Mouse (Mus musculus): ENCODE measurements at regions not wholly inside any gene's neighbourhood (a gene's known extent, or its start where the extent isn't known, plus 50 kb on each side); places are given as distances from the start of the nearest gene placed in this dataset.

DNA sequence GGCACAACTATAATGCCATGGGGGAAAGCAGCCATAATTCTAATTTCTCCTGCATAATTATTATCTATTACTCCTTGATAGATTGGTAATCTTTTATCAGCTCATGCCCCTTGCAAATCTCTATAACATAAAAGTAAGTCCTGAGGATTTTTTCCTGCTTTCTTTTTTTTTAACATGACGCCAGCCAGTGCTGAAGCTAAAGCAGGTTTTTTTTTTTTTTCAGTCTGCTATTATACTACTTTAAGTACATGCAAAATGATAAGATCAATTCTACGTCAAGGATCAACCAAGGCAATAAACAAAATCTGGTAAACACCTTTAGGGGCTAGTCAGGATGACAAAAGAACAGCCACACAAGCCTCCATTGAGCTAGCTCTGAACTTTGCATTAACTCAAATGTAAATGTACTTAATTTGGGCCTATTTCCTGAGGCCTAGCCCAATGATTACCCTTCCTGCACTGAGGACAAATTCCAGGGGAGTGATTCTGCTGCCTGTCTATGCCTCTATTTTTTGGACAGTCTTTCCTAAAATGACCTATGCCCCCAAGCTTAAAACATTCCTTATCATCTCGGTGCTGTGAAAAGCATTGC is 434.8 kb downstream of the 1810013L24Rik start:
- no peak for DNase-seq

- no peak for DNase-seq
Observed at GRCm38 (mm10) chr16:9267204-9267603, 437.3 kb downstream of the 1810013L24Rik start.

DNA sequence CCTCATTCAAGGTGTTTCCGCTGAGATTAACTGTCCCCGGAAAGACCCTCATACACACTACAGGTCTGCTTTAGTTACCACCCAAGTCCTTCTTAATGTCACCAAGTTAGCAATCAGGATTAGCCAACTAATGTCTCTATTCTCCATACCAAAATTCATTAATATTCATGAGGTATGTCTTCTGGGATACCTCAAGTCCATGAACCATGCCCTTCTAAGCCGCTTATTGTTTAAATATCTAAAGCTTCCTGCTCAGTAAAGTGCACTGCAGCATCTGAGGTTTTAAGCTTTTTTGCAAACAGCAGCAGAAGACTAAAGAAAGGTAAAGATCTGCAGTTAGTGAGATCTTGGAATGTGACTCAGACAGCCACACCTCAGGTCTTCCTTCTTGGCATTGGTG is 440.2 kb downstream of the 1810013L24Rik start:
- no peak for DNase-seq

DNA sequence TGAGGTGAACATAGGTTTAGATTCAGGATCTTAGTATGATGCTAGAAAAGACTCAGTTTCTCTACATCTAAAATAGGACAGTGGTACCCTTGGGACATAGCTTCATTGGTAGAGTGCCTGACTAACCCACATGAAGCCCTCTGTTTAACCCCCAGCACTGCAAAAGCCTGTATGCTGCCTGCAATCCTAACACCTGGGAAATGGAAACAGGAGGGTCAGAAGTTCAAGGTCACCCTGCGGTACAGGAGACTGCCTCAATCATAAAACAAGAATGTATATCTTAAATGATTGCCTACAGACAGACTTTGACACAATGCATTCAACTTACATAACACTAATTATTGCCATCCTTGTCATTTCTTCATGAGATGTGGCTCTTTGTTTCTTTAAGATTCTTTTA is 440.8 kb downstream of the 1810013L24Rik start:
- DNase-seq, result no peak

DNA sequence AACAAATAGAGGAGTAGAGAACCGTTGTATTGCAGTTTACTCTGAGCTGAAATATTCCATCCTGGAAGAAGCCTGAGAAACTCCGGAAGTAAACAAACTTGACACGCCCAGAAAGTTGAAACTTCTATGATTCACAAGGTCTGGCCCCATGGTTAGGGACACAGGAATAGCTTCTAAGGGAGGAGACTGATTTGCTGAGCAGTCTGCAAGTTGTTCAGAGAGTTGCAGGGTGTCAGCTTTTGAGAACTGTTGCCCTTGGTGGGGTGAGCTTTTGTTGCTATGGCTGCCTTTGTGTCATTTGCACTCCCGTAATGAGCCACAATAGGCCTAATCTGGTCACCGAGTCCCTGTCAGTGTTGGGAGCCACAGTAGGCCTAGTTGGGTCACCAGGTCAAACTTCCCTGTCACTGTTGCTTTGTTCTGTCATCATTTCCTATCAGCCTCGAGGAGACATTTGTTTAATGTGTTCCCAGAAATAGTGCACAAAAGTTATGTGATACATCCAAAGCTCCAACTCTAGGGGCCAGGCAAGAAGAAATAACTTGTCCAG is 443.9 kb downstream of the 1810013L24Rik start:
- no peak for DNase-seq

- DNase-seq, result no peak
Observed at GRCm38 (mm10) chr16:9274583-9275100, 444.7 kb downstream of the 1810013L24Rik start.

DNA sequence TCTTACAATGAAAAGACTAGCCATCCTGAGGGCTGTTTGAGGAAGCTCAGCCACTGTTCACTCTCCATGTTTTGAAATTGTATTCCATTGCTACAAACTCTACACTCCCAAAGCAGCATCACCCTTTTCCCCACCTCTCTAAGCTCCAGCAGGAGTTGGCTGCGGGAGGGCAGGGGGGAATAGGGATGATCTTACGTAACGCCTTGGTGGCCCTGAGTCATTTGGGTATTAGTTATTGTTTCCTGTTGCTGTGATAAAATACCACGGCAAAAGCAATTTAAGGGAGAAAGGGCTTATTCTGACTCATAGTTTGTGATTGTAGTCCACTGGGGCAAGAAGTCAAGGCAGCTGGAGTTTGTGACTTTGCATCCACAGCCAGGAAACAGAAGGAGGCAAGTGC is 445.5 kb downstream of the 1810013L24Rik start:
- DNase-seq, result no peak

GRCm38 (mm10) chr16:9277064-9277463 is 447.2 kb downstream of the 1810013L24Rik start:
- DNase-seq, result no peak

- no peak for DNase-seq
Observed at GRCm38 (mm10) chr16:9279726-9280125, 449.8 kb downstream of the 1810013L24Rik start.

GRCm38 (mm10) chr16:9280431-9280830 is 450.5 kb downstream of the 1810013L24Rik start:
- no peak for DNase-seq

- DNase-seq, result peak; percentile 72
Observed at GRCm38 (mm10) chr16:9280931-9281330, 451.0 kb downstream of the 1810013L24Rik start.

DNA sequence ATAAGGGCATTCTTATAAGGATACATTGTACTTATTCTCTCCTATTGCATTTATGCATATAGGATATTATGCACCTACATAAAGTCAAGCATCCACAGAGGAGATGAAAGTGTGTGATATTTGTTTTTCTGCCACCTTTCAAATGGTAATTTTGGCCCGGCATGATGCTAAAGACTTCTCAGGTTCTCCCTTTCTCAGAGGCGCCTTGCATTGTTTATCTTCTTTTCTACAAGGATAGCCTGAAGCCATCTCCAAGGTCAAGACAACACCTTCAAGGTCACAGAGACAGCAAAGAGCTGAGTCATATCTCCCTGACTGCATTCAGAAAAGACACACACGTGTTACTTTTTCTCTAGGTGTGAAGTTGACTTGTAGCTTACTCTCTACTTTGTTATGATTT is 454.5 kb downstream of the 1810013L24Rik start:
- no peak for DNase-seq

GRCm38 (mm10) chr16:9285921-9286320 is 456.0 kb downstream of the 1810013L24Rik start:
- DNase-seq, result no peak

DNA sequence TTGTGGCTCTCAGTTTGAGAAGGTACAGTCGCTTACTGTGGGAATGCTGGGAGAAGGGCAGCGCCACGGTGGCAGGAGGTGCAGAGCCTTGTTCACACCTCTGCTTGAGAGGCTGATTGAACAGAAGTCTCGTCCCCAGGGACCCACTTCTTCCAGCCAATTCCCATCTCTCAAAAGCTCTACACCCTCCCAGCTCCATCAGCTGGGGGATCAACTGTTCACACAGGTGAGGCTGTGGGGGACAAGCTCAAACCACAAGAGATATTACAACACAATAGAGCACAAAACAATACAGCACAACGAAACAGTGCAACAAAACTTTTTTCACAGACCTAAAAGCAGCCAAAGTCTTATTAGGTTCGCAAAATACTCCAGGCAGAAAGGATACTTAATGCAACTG is 457.7 kb downstream of the 1810013L24Rik start:
- no peak for DNase-seq

DNA sequence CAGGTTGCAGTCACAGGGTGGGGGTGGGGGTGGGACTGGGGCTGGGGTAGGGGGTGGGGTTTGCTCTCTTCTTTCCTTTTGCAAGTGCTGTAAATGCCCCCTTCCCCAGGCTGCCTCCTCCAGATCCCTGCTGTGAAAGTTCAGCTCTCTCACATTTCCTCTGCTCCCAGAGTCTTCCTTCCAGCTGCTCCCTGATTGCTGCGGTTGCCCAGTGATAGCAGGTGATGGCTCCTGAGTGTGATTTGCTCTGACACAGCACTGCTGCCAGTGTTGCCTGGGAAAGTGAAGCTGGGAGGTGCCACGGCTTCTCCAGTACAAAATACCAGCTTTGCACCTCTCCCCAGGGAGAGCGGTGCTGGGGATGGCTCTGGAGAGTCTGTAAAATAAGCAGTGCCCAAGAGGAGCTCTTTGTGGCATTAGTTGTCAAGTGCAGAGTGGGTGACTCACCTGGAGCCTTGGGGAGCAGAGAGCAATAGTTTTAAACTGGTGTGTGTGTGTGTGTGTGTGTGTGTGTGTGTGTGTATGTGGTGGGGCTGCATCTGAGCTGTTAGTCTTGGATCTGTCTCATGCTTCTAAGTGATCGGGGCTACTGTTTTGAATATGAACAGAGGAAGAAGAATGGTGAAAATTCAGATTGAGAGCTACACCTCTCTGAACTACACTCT is 461.6 kb downstream of the 1810013L24Rik start:
- DNase-seq, result no peak

- no peak for DNase-seq
Observed at GRCm38 (mm10) chr16:9303134-9303533, 473.2 kb downstream of the 1810013L24Rik start.

- DNase-seq, result no peak
Observed at GRCm38 (mm10) chr16:9304079-9304478, 474.2 kb downstream of the 1810013L24Rik start.

DNA sequence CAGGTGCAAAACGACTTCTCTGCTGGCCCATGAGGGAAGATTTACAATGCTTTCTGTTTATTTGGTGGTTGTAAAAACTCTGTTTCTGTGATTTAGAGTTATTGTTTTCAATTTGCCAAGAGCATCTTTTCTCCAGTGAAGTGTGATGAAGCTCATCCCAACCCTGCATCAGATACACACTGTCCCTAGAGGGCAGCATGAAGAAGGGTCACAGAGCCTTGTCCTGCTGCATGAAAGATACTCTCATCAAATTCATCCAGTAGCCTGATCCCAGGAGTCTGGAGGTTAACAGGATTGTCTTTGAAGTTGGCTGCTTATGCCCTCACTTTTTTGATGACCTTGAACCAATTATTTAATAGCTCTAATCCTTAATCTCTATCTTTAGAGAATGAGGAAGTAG is 480.8 kb downstream of the 1810013L24Rik start:
- DNase-seq, result no peak

DNA sequence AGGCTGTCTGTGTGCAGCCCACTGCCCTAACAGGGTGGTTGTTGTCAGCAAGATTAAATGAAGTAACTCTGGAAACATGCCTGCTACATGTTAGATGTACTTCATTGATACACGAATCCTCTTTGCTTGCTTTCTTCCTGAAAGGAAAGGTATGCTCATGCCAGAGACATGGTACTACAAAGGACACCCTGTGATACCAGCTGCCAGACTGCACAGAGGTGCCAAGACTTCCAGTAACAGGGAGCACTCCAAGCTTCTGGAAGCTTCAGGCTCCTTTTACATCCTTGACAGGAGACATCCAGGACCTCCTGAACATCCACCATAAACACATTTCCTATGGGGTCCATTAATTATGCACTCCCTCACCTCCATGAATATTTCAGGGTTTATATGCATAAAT is 505.7 kb downstream of the 1810013L24Rik start:
- no peak for DNase-seq

DNA sequence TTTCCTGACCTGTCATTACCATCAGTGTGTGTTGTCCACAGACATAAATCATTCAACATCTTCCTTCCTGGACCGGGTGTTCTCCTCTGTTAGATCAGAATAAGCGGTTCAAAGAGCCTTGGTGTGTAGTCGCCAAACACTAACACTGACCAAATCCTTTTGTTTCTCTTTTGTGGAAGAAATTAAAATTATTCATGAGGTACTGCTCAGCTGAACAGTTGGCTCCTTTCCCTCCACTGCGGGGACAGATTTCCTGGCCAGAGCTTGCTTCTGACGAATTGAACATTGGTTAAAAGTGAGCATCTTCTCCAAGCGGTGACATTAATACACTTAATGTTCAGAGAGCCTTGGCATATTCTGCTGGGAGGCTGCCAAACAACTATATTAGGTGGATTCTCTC is 506.2 kb downstream of the 1810013L24Rik start:
- no peak for DNase-seq

GRCm38 (mm10) chr16:9339456-9339855 is 509.6 kb downstream of the 1810013L24Rik start:
- DNase-seq, result no peak

GRCm38 (mm10) chr16:9341245-9341644 is 511.3 kb downstream of the 1810013L24Rik start:
- DNase-seq, result no peak

- no peak for DNase-seq
Observed at GRCm38 (mm10) chr16:9353811-9354210, 523.9 kb downstream of the 1810013L24Rik start.

DNA sequence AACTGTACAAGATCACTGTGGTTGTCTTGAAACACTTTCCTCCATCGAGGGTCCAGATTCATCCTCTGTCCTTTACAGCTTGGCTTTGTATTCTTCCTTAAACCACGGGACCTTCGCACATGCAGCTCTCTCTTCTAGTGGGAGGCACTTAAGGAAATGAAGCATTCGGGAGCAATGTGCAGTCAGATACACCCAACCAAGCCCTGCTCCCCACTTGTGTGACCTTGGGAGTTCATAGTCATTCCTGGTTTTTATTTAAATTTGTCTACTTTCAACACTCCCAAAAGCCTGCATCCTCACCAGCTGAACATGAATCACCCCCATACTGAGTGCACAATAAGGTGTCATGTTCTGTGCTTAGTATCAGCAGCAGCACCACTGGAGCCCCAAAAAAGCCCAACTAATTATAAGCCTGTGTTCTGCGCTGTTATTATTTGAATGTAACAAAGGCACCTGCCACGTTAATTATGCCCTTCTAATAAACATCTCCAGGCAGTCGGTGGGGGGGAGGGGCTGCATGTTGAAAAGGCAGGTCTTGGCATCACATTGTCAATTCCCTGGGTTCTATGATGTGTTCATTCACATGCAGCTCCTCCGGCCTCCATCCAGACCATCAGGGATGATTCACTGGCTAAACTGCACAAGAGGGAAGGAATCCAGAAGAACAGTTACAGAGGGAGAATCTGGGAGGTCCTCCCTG is 524.6 kb downstream of the 1810013L24Rik start:
- no peak for DNase-seq

Measured in right cerebral cortex, postnatal 25 days (tissue).